Mouse (Mus musculus) lung, postnatal 0 days (tissue): Measurements from ENCODE around the gene Dnaaf2. TPM values are rescaled to one million over a fixed set of nuclear protein-coding genes. Genes with fewer than 3 reads are reported as not detected.

Experiments used
- ATAC-seq: fragments of 200-750 bp; cut with Nextera tagmentation; 2 replicates; pipeline ENCODE4 v1.8.0; 2017; ENCODE audit warnings: moderate library complexity
- DNase-seq: peaks from one replicate; pipeline ENCODE4 v3.0.0-alpha.2; 2016; ENCODE audit warnings: low spot score
- H3K27ac ChIP-seq: fragments of 300-500 bp; sonication (generic); 2 replicates; pipeline ENCODE4 v1.5.1; 2014; ENCODE audit warnings: antibody characterized with exemption, mild to moderate bottlenecking, low read length, mixed read lengths
- H3K27me3 ChIP-seq: fragments of 300-500 bp; sonication (generic); replicated peaks from 2 replicates; pipeline ENCODE4 v1.6.1; 2014; ENCODE audit warnings: low read length, mixed read lengths; ENCODE audit not compliant: insufficient read depth
- H3K36me3 ChIP-seq: fragments of 300-500 bp; sonication (generic); 2 replicates; pipeline ENCODE4 v1.6.1; 2014; ENCODE audit warnings: low read length, mixed read lengths; ENCODE audit not compliant: insufficient read depth
- H3K4me1 ChIP-seq: fragments of 300-500 bp; sonication (generic); 2 replicates; pipeline ENCODE4 v1.6.1; 2014; ENCODE audit warnings: antibody characterized with exemption, low read depth, low read length, mixed read lengths; ENCODE audit not compliant: insufficient read depth
- H3K4me2 ChIP-seq: fragments of 300-500 bp; sonication (generic); replicated peaks from 2 replicates; pipeline ENCODE4 v1.6.1; 2014; ENCODE audit warnings: low read depth, mild to moderate bottlenecking, low read length, moderate library complexity, mixed read lengths
- H3K4me3 ChIP-seq: fragments of 300-500 bp; sonication (generic); 2 replicates; pipeline ENCODE4 v1.5.1; 2014; ENCODE audit warnings: low read depth, low read length
- H3K9ac ChIP-seq: fragments of 300-500 bp; sonication (generic); replicated peaks from 2 replicates; pipeline ENCODE4 v1.6.1; 2014; ENCODE audit warnings: low read depth, mild to moderate bottlenecking
- H3K9me3 ChIP-seq: fragments of 300-500 bp; sonication (generic); 2 replicates; pipeline ENCODE4 v1.6.1; 2016; ENCODE audit warnings: low read length, mixed read lengths
- CTCF ChIP-seq: IDR thresholded peaks from 2 replicates; pipeline ENCODE4 v1.5.1; 2016; ENCODE audit warnings: antibody characterized with exemption, mild to moderate bottlenecking
- EP300 ChIP-seq: IDR thresholded peaks from 2 replicates; pipeline ENCODE4 v1.6.1; 2016; ENCODE audit warnings: antibody characterized with exemption, mild to moderate bottlenecking, control low read depth
- whole genome bisulfite sequencing: fragments of 180-500 bp; shearing (Covaris S2); extraction: QIAGEN DNeasy Blood & Tissue Kit; methylation state at CpG from one replicate; pipeline ENCODE4 v1.1.7; 2014; 5-methylcytosine and 5-hydroxymethylcytosine counted together
- polyA plus RNA-seq: library from polyadenylated mRNA; unstranded; fragments of >200 nt; fragmentation: Nextera tagmentation; extraction: Ambion mirVana; gene quantifications from 2 replicates; pipeline ENCODE4 v1.2.1, GENCODE M21; 2015

Dnaaf2 gene
- polyA plus RNA-seq, 1 experiment from 2014 or later, result 5.8 TPM

GRCm38 (mm10) chr12:69191396-69191795 is 6.8 kb downstream of the Dnaaf2 start:
- DNase-seq, result no peak
- WGBS, result 88% methylated on average over 5 of the region's 5 CpGs
- no peaks in the 10 kb centered on the region for H3K4me1 ChIP-seq
- no peaks in the 10 kb centered on the region for H3K36me3 ChIP-seq
- no peaks in the 10 kb centered on the region for H3K9me3 ChIP-seq
- no peak overlapping the region for H3K4me3 ChIP-seq
- no peak overlapping the region for H3K9ac ChIP-seq
- no peak overlapping the region for H3K27ac ChIP-seq
- H3K27me3 ChIP-seq, result no peaks in the 10 kb centered on the region
- TF ChIP-seq CTCF, result no peak
- no peak for TF ChIP-seq EP300
- ATAC-seq, result no peak
- no peak overlapping the region for H3K4me2 ChIP-seq

- no peak overlapping the region for H3K9ac ChIP-seq
- ATAC-seq (no peak), DNase-seq (peak; percentile 23)
- no peak overlapping the region for H3K4me3 ChIP-seq
- H3K4me2 ChIP-seq, result no peak overlapping the region
- H3K36me3 ChIP-seq, result no peaks in the 10 kb centered on the region
- TF ChIP-seq EP300 (no peak), CTCF (peak; percentile 60)
- no peaks in the 10 kb centered on the region for H3K9me3 ChIP-seq
- no peak overlapping the region for H3K27ac ChIP-seq
- H3K27me3 ChIP-seq, result no peaks in the 10 kb centered on the region
- H3K4me1 ChIP-seq, result peaks cover 2% of the 10 kb centered on the region; the same call in 1 of the 2 replicates
- WGBS, result 93% methylated on average over 1 of the region's 1 CpGs
These were observed 7.7 kb downstream of the Dnaaf2 start for GRCm38 (mm10) chr12:69190522-69190921.

GRCm38 (mm10) chr12:69190074-69190473 is 8.2 kb downstream of the Dnaaf2 start:
- ATAC-seq (no peak), DNase-seq (no peak)
- Histone ChIP-seq H3K27ac (no peak overlapping the region), H3K36me3 (no peaks in the 10 kb centered on the region), H3K27me3 (no peaks in the 10 kb centered on the region), H3K9me3 (no peaks in the 10 kb centered on the region), H3K4me3 (no peak overlapping the region), H3K9ac (no peak overlapping the region), H3K4me1 (peaks cover 6% of the 10 kb centered on the region; the same call in 1 of the 2 replicates), H3K4me2 (no peak overlapping the region)
- no peak for TF ChIP-seq EP300
- no peak for TF ChIP-seq CTCF
- WGBS, result 86% methylated on average over 9 of the region's 9 CpGs

GRCm38 (mm10) chr12:69186811-69187471 is 11.3 kb downstream of the Dnaaf2 start:
- Histone ChIP-seq H3K27ac (no peak overlapping the region), H3K4me1 (peaks cover 10% of the 10 kb centered on the region; the same call in 1 of the 2 replicates), H3K9ac (no peak overlapping the region), H3K9me3 (no peaks in the 10 kb centered on the region), H3K4me3 (no peak overlapping the region), H3K27me3 (no peaks in the 10 kb centered on the region), H3K36me3 (no peaks in the 10 kb centered on the region), H3K4me2 (no peak overlapping the region)
- no peak for TF ChIP-seq CTCF
- TF ChIP-seq EP300, result no peak
- no peak for ATAC-seq
- WGBS, result 55% methylated on average over 5 of the region's 5 CpGs
- DNase-seq, result no peak

- Histone ChIP-seq H3K4me1 (peaks cover 10% of the 10 kb centered on the region; the same call in 1 of the 2 replicates), H3K4me2 (peak overlapping the region; percentile 97), H3K9ac (peak overlapping the region; percentile 84; the same call in 1 of the 2 replicates), H3K27ac (peak overlapping the region; percentile 94; the same call in 1 of the 2 replicates), H3K36me3 (no peaks in the 10 kb centered on the region), H3K4me3 (peak overlapping the region; percentile 91), H3K27me3 (no peaks in the 10 kb centered on the region), H3K9me3 (no peaks in the 10 kb centered on the region)
- 62% methylated on average over 7 of the region's 7 CpGs for WGBS
- DNase-seq (no peak), ATAC-seq (no peak)
- TF ChIP-seq EP300 (no peak), CTCF (no peak)
These were observed 12.9 kb downstream of the Dnaaf2 start for GRCm38 (mm10) chr12:69185371-69185770.

GRCm38 (mm10) chr12:69184342-69185295 is 13.6 kb downstream of the Dnaaf2 start:
- peak overlapping the region; percentile 91 for H3K4me3 ChIP-seq
- peak; percentile 48 for DNase-seq
- peak; percentile 62 for ATAC-seq
- no peak for TF ChIP-seq EP300
- no peak for TF ChIP-seq CTCF
- peak overlapping the region; percentile 97 for H3K4me2 ChIP-seq
- no peaks in the 10 kb centered on the region for H3K9me3 ChIP-seq
- H3K27ac ChIP-seq, result peak overlapping the region; percentile 94
- peaks cover 10% of the 10 kb centered on the region; the same call in 1 of the 2 replicates for H3K4me1 ChIP-seq
- no peaks in the 10 kb centered on the region for H3K27me3 ChIP-seq
- peak overlapping the region; percentile 84 for H3K9ac ChIP-seq
- no peaks in the 10 kb centered on the region for H3K36me3 ChIP-seq
- WGBS, result 2% methylated on average over 62 of the region's 86 CpGs
